Mouse (Mus musculus) erythroblast, embryonic 14.5 days (primary cell): ENCODE results near the gene Sorbs2. TPM values are rescaled to one million over a fixed set of nuclear protein-coding genes. Genes with fewer than 3 reads are reported as not detected.

Experiments used
- H3K27me3 ChIP-seq: 2 replicates; pipeline ENCODE4 v1.6.1; 2012; ENCODE audit warnings: inconsistent platforms; ENCODE audit not compliant: control insufficient read depth
- H3K36me3 ChIP-seq: 2 replicates; pipeline ENCODE4 v1.6.1; 2012; ENCODE audit warnings: mild to moderate bottlenecking, inconsistent platforms; ENCODE audit not compliant: control insufficient read depth
- H3K4me1 ChIP-seq: 2 replicates; pipeline ENCODE4 v1.6.1; 2012; ENCODE audit warnings: inconsistent platforms; ENCODE audit not compliant: control insufficient read depth
- H3K4me3 ChIP-seq: replicated peaks from 2 replicates; pipeline ENCODE3; 2012; ENCODE audit warnings: moderate library complexity, mild to moderate bottlenecking, inconsistent platforms
- H3K9me3 ChIP-seq: 2 replicates; pipeline ENCODE4 v1.6.1; 2012; ENCODE audit warnings: low read length, inconsistent platforms, mixed read lengths; ENCODE audit not compliant: control insufficient read depth
- GATA1 ChIP-seq: IDR thresholded peaks from 2 replicates; pipeline ENCODE4 v1.6.1; 2012; ENCODE audit warnings: low read length, inconsistent platforms, mixed read lengths
- TAL1 ChIP-seq: IDR thresholded peaks from 3 replicates; pipeline ENCODE4 v1.6.1; 2012; ENCODE audit warnings: low read length, inconsistent platforms, mixed read lengths
- polyA plus RNA-seq: library from polyadenylated mRNA; stranded (reverse); fragments of >175 nt; gene quantifications from 2 replicates; pipeline ENCODE4 v1.2.3, GENCODE M21; 2012

Gene Sorbs2
- polyA plus RNA-seq, 1 experiment: 0.01 TPM

- no peak overlapping the region for H3K4me3 ChIP-seq
- no peaks in the 10 kb centered on the region for H3K27me3 ChIP-seq
- H3K9me3 ChIP-seq: peaks cover 7% of the 10 kb centered on the region
- H3K36me3 ChIP-seq: no peaks in the 10 kb centered on the region
- TF ChIP-seq TAL1 (no peak), GATA1 (no peak)
- no peaks in the 10 kb centered on the region for H3K4me1 ChIP-seq
Observed at GRCm38 (mm10) chr8:45587011-45587410, 79.4 kb downstream of the Sorbs2 start.

GRCm38 (mm10) chr8:45591888-45592287 lies 84.3 kb downstream of the Sorbs2 start:
- Histone ChIP-seq H3K9me3 (peaks cover 4% of the 10 kb centered on the region; the same call in 1 of the 2 replicates), H3K4me1 (no peaks in the 10 kb centered on the region), H3K36me3 (no peaks in the 10 kb centered on the region), H3K27me3 (no peaks in the 10 kb centered on the region), H3K4me3 (no peak overlapping the region)
- TF ChIP-seq GATA1 (no peak), TAL1 (no peak)

- Histone ChIP-seq H3K9me3 (peaks cover 2% of the 10 kb centered on the region; the same call in 1 of the 2 replicates), H3K4me1 (no peaks in the 10 kb centered on the region), H3K27me3 (no peaks in the 10 kb centered on the region), H3K36me3 (no peaks in the 10 kb centered on the region), H3K4me3 (no peak overlapping the region)
- TF ChIP-seq TAL1 (no peak), GATA1 (no peak)
Observed at GRCm38 (mm10) chr8:45593711-45594110, 86.1 kb downstream of the Sorbs2 start.

GRCm38 (mm10) chr8:45595983-45596382 lies 88.4 kb downstream of the Sorbs2 start:
- H3K36me3 ChIP-seq: no peaks in the 10 kb centered on the region
- TF ChIP-seq TAL1 (no peak), GATA1 (no peak)
- no peaks in the 10 kb centered on the region for H3K4me1 ChIP-seq
- no peaks in the 10 kb centered on the region for H3K27me3 ChIP-seq
- no peak overlapping the region for H3K4me3 ChIP-seq
- H3K9me3 ChIP-seq: peaks cover 2% of the 10 kb centered on the region; the same call in 1 of the 2 replicates

GRCm38 (mm10) chr8:45596591-45596990 lies 89.0 kb downstream of the Sorbs2 start:
- H3K36me3 ChIP-seq: no peaks in the 10 kb centered on the region
- no peak for TF ChIP-seq TAL1
- no peak for TF ChIP-seq GATA1
- H3K4me3 ChIP-seq: no peak overlapping the region
- H3K27me3 ChIP-seq: no peaks in the 10 kb centered on the region
- H3K4me1 ChIP-seq: no peaks in the 10 kb centered on the region
- H3K9me3 ChIP-seq: peaks cover 2% of the 10 kb centered on the region; the same call in 1 of the 2 replicates

- H3K9me3 ChIP-seq: peaks cover 5% of the 10 kb centered on the region
- H3K4me3 ChIP-seq: no peak overlapping the region
- H3K27me3 ChIP-seq: no peaks in the 10 kb centered on the region
- no peak for TF ChIP-seq GATA1
- H3K36me3 ChIP-seq: no peaks in the 10 kb centered on the region
- H3K4me1 ChIP-seq: no peaks in the 10 kb centered on the region
Observed at GRCm38 (mm10) chr8:45597631-45598420, 90.2 kb downstream of the Sorbs2 start.

- H3K9me3 ChIP-seq: peaks cover 5% of the 10 kb centered on the region
- TF ChIP-seq TAL1 (no peak), GATA1 (no peak)
- no peak overlapping the region for H3K4me3 ChIP-seq
- H3K4me1 ChIP-seq: no peaks in the 10 kb centered on the region
- no peaks in the 10 kb centered on the region for H3K36me3 ChIP-seq
- no peaks in the 10 kb centered on the region for H3K27me3 ChIP-seq
Observed at GRCm38 (mm10) chr8:45598883-45599282, 91.3 kb downstream of the Sorbs2 start.

- Histone ChIP-seq H3K36me3 (no peaks in the 10 kb centered on the region), H3K4me1 (no peaks in the 10 kb centered on the region), H3K9me3 (peaks cover 5% of the 10 kb centered on the region), H3K4me3 (no peak overlapping the region), H3K27me3 (no peaks in the 10 kb centered on the region)
- no peak for TF ChIP-seq TAL1
- TF ChIP-seq GATA1: no peak
Observed at GRCm38 (mm10) chr8:45602019-45602418, 94.4 kb downstream of the Sorbs2 start.

- no peaks in the 10 kb centered on the region for H3K36me3 ChIP-seq
- no peaks in the 10 kb centered on the region for H3K4me1 ChIP-seq
- H3K9me3 ChIP-seq: peaks cover 3% of the 10 kb centered on the region; the same call in 1 of the 2 replicates
- H3K4me3 ChIP-seq: no peak overlapping the region
- H3K27me3 ChIP-seq: no peaks in the 10 kb centered on the region
- TF ChIP-seq TAL1: no peak
- no peak for TF ChIP-seq GATA1
Observed at GRCm38 (mm10) chr8:45605419-45605818, 97.8 kb downstream of the Sorbs2 start.
